Mouse (Mus musculus): ENCODE data around the gene Olfr597.
"Not testable (repeated sequence)": the region's sequence is repeated elsewhere in the genome, so short reads cannot be mapped to it uniquely, and the experiment has no call there.

Gene Olfr597

DNA sequence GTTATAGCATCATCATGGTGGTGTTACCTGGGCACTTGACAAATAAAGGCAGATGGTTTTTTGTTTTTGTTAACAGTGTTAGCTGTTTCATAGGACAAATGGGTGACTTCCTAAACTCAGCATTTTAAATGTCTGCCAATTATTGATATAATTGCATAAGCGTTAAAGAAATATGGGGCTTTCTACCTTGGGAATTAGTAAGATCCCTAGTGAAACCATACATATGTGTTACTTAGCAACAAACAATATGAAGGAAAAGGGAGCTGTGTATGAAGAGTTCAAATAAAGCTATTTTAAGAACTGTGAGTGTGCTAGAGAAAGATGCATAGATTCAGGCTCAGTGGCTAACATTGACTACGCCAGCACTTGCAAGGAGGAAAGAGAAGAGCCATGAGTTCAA, at the start of gene Olfr597:
Olfr597 (plus strand) TSS at position 301 of the 400 bp plus-strand sequence.
- DNase-seq, result not testable (repeated sequence)

DNA sequence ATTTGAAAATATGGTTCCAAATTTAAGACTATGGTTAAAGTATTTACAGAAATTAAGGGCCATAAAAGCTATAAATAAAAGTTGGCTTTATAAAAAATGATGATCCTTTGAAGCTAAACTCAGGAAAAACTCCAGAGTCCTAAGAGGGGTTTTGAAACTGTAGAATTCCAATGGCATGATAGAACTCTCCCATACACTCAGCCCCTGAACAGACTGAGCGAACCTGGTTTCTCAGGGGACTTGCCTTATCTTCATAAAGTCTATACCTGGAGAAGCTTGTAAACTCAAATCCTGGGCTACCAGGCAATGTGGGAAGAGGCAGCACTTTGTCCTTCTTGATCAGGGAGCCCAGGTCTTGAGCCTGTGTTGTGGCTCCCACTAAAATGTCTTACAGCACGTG, 10.8 kb upstream of the Olfr597 start, which contains the start of gene Olfr596:
Olfr596 (plus strand) TSS at position 301 of the 400 bp plus-strand sequence.
- DNase-seq, result not testable (repeated sequence)

DNA sequence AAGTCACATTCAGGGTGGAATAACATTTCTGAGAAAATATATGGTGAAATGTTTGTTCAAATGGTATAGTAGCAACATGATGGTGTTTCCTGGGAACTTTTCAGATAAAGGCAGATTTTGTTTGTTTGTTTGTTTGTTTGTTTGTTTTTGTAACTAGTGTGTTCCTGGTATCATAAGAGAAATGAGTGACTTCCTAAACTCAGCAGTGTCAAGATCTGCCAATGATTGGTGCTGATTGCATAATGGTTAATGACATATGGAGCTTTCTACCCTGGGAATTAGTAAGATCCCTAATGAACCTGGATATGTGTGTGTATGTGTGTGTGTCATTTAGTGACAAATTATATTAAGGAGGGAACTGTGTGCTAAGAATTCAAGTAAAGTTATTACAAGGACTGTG, 7.2 kb downstream of the Olfr597 start, which contains the start of gene Olfr598:
Olfr598 (plus strand) TSS at position 301 of the 400 bp plus-strand sequence.
- no peak for DNase-seq

DNA sequence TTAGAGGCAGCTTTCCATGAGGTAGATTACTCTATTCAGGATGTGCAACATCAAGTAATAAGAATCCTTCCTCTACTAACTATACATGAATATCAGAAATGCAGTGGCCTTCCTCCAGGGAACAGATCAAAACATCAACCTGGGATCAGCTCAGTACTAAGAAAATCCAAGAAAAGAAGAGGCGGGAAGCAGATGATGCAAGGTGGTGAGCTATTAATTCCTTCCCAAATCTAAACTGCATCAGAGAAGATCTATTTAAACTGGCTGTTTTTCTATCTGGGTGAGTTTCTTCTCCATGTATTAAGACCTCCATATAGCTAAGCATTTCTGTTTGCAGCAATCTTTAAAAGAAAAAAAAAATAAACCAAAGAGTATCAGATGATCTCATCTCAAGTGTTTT, 19.5 kb downstream of the Olfr597 start, which contains the start of gene Olfr599:
Olfr599 (plus strand) TSS at position 301 of the 400 bp plus-strand sequence.
- DNase-seq, result no peak

DNA sequence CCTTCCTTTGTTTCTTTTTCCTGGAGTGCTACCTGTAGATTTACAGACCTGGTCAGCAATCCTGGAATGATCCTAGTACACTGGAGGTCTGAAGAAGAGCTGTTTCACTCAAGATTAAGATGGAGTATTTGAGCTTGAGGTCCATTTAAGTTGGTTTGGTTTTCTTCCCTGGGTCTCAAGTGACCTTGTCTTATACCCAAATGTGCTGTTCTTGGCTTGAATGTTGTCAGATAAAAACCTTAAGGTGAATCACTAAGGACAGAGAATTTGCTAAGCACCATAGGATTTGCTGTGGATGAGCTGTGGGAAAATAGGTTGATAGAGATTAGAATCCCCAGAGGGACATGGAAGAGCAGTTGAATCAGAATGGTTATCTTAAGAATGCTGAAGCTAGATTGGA, 33.5 kb downstream of the Olfr597 start, which contains the start of gene Olfr600:
Olfr600 (minus strand) TSS at position 101 of the 400 bp plus-strand sequence.
- DNase-seq, result no peak

DNA sequence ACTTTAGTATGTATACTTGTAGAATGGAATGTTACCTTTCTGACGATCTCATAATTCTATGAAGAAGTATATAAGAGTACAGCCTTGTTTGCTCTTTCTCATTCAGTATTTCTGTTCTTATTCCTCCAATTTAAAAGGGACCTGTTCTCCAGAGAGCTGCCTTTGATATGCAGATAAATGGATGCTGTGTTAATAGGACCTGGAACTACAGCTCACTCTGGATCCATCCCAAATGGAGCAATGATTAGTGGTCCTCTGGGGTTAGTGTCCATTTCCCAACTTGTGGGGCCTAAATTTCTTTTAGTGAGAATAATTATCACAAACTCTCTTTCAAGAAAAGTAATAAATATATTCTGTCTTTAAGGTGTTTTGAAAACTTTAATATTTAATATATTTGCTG, 46.4 kb downstream of the Olfr597 start, which contains the start of gene Olfr601:
Olfr601 (minus strand) TSS at position 101 of the 400 bp plus-strand sequence.
- DNase-seq, result no peak
